9 mouse cellular contexts compared by ENCODE assay signal in genomic region chr2:31239833-31240232, GRCm38 (mm10). TPM values are rescaled to one million over a fixed set of nuclear protein-coding genes. Genes with fewer than 3 reads are reported as not detected.
DNase-seq lines count a peak whose midpoint lies in the region; ATAC-seq lines count a peak whose summit lies in the region.
"Had no signal": no experiment of that assay in that cellular context is flagged by ENCODE, and none has a peak within 500 bp of the region (broad histone marks: within the 10 kb centered on the region; RNA-seq: fewer than 3 reads in every experiment).

No protein-coding gene starts in this region.

- peaks cover 3% of the 10 kb centered on the region for H3K4me1 ChIP-seq in forebrain, embryonic 11.5 days (replicated peaks; ENCODE audit: control insufficient read depth, insufficient read depth, low read length)
- H3K4me1 ChIP-seq in forebrain, embryonic 15.5 days: peaks cover 14% of the 10 kb centered on the region
- peaks cover 34% of the 10 kb centered on the region for H3K4me1 ChIP-seq in midbrain, embryonic 10.5 days
- peaks cover 8% of the 10 kb centered on the region for H3K4me1 ChIP-seq in midbrain, embryonic 16.5 days (ENCODE audit: control insufficient read depth, insufficient read depth, low read length)
- peaks cover 9% of the 10 kb centered on the region; the same call in 1 of the 2 replicates for H3K4me1 ChIP-seq in hindbrain, embryonic 16.5 days (ENCODE audit: control insufficient read depth, insufficient read depth, low read depth, low read length)
- peaks cover 14% of the 10 kb centered on the region for H3K4me1 ChIP-seq in neural tube, embryonic 13.5 days (replicated peaks)

- intact Hi-C loops in left cerebral cortex, postnatal 4 days (cut with DNase I): no loop called here

- no peaks in the 10 kb centered on the region for H3K36me3 ChIP-seq in forebrain, embryonic 11.5 days (ENCODE audit: control insufficient read depth, insufficient read depth, low read length)
- H3K36me3 ChIP-seq in forebrain, embryonic 15.5 days: no peaks in the 10 kb centered on the region
- no peaks in the 10 kb centered on the region for H3K36me3 ChIP-seq in midbrain, embryonic 10.5 days
- H3K36me3 ChIP-seq in midbrain, embryonic 16.5 days (ENCODE audit: control insufficient read depth, insufficient read depth, low read length): no peaks in the 10 kb centered on the region
- H3K36me3 ChIP-seq in hindbrain, embryonic 16.5 days (ENCODE audit: control insufficient read depth, insufficient read depth, low read length): no peaks in the 10 kb centered on the region
- no peaks in the 10 kb centered on the region for H3K36me3 ChIP-seq in neural tube, embryonic 13.5 days

- peak overlapping the region; percentile 33; the same call in 1 of the 2 replicates for H3K4me2 ChIP-seq in forebrain, embryonic 11.5 days (ENCODE audit: low read depth, low read length, severe bottlenecking)
- H3K4me2 ChIP-seq in forebrain, embryonic 15.5 days (replicated peaks): no peak overlapping the region; the same call in 1 of the 2 replicates
- H3K4me2 ChIP-seq in midbrain, embryonic 16.5 days (ENCODE audit: low read length): no peak overlapping the region
- H3K4me2 ChIP-seq in hindbrain, embryonic 16.5 days (ENCODE audit: low read length): peak overlapping the region; percentile 31
- H3K4me2 ChIP-seq in neural tube, embryonic 13.5 days: peak overlapping the region; percentile 41

- H3K27me3 ChIP-seq in forebrain, embryonic 11.5 days (ENCODE audit: control insufficient read depth, insufficient read depth, low read length): peaks cover 4% of the 10 kb centered on the region
- no peaks in the 10 kb centered on the region for H3K27me3 ChIP-seq in forebrain, embryonic 15.5 days
- H3K27me3 ChIP-seq in midbrain, embryonic 10.5 days (ENCODE audit: low read depth, poor library complexity, severe bottlenecking): peaks cover 32% of the 10 kb centered on the region
- peaks cover 4% of the 10 kb centered on the region; the same call in 1 of the 2 replicates for H3K27me3 ChIP-seq in midbrain, embryonic 16.5 days (ENCODE audit: control insufficient read depth, insufficient read depth, low read depth, low read length)
- no peaks in the 10 kb centered on the region for H3K27me3 ChIP-seq in hindbrain, embryonic 16.5 days (replicated peaks; ENCODE audit: control insufficient read depth, insufficient read depth, low read length)
- H3K27me3 ChIP-seq in neural tube, embryonic 13.5 days: peaks cover 15% of the 10 kb centered on the region

- ATAC-seq in forebrain, embryonic 11.5 days (replicated peaks; ENCODE audit: low FRiP score): no peak
- no peak for ATAC-seq in forebrain, embryonic 15.5 days (replicated peaks)
- ATAC-seq in midbrain, embryonic 16.5 days: no peak
- ATAC-seq in hindbrain, embryonic 16.5 days: no peak
- no peak for ATAC-seq in neural tube, embryonic 13.5 days (ENCODE audit: low read depth)

- no peak overlapping the region for H3K4me3 ChIP-seq in forebrain, embryonic 11.5 days (ENCODE audit: low read depth, low read length)
- no peak overlapping the region for H3K4me3 ChIP-seq in forebrain, embryonic 15.5 days
- H3K4me3 ChIP-seq in midbrain, embryonic 10.5 days: peak overlapping the region; percentile 46
- no peak overlapping the region for H3K4me3 ChIP-seq in midbrain, embryonic 16.5 days (ENCODE audit: low read depth, low read length)
- no peak overlapping the region for H3K4me3 ChIP-seq in hindbrain, embryonic 16.5 days (ENCODE audit: low read length)
- no peak overlapping the region for H3K4me3 ChIP-seq in neural tube, embryonic 13.5 days

- WGBS in forebrain, embryonic 11.5 days: 92% methylated on average over 6 of the region's 6 CpGs
- 89% methylated on average over 6 of the region's 6 CpGs for WGBS in forebrain, embryonic 15.5 days
- 79% methylated on average over 6 of the region's 6 CpGs for WGBS in midbrain, embryonic 10.5 days
- 85% methylated on average over 6 of the region's 6 CpGs for WGBS in midbrain, embryonic 16.5 days
- 80% methylated on average over 6 of the region's 6 CpGs for WGBS in hindbrain, embryonic 16.5 days
- 88% methylated on average over 6 of the region's 6 CpGs for WGBS in neural tube, embryonic 13.5 days

- H3K27ac ChIP-seq in forebrain, embryonic 11.5 days (ENCODE audit: low read depth, low read length): no peak overlapping the region
- H3K27ac ChIP-seq in forebrain, embryonic 15.5 days (replicated peaks): no peak overlapping the region
- peak overlapping the region; percentile 70; the same call in 1 of the 2 replicates for H3K27ac ChIP-seq in midbrain, embryonic 10.5 days (replicated peaks)
- H3K27ac ChIP-seq in midbrain, embryonic 16.5 days (ENCODE audit: low read length): no peak overlapping the region
- H3K27ac ChIP-seq in hindbrain, embryonic 16.5 days (ENCODE audit: low read depth, low read length): no peak overlapping the region
- no peak overlapping the region for H3K27ac ChIP-seq in neural tube, embryonic 13.5 days (replicated peaks)

- no peak overlapping the region; the same call in 1 of the 2 replicates for H3K9ac ChIP-seq in forebrain, embryonic 11.5 days (ENCODE audit: low read length)
- H3K9ac ChIP-seq in forebrain, embryonic 15.5 days (replicated peaks): no peak overlapping the region
- H3K9ac ChIP-seq in midbrain, embryonic 16.5 days (ENCODE audit: low read depth, low read length): no peak overlapping the region
- no peak overlapping the region for H3K9ac ChIP-seq in hindbrain, embryonic 16.5 days (ENCODE audit: low read depth, low read length)
- no peak overlapping the region for H3K9ac ChIP-seq in neural tube, embryonic 13.5 days

- DNase-seq in forebrain, embryonic 11.5 days (ENCODE audit: low spot score): no peak
- DNase-seq in midbrain, embryonic 10.5 days (ENCODE audit: low spot score): no peak
- DNase-seq in left cerebral cortex, postnatal 4 days: no peak
- no peak for DNase-seq in MN1 (ENCODE audit: low spot score)
- DNase-seq: lung, adult 18-20 months had no signal

- H3K9me3 ChIP-seq in forebrain, embryonic 11.5 days (ENCODE audit: control insufficient read depth, low read length): no peaks in the 10 kb centered on the region
- H3K9me3 ChIP-seq in forebrain, embryonic 15.5 days: no peaks in the 10 kb centered on the region
- no peaks in the 10 kb centered on the region for H3K9me3 ChIP-seq in midbrain, embryonic 10.5 days (replicated peaks)
- H3K9me3 ChIP-seq in midbrain, embryonic 16.5 days (replicated peaks; ENCODE audit: control insufficient read depth, low read length, poor library complexity, severe bottlenecking): no peaks in the 10 kb centered on the region
- H3K9me3 ChIP-seq in hindbrain, embryonic 16.5 days (ENCODE audit: control insufficient read depth, low read length): no peaks in the 10 kb centered on the region
- no peaks in the 10 kb centered on the region for H3K9me3 ChIP-seq in neural tube, embryonic 13.5 days

RNA-seq across cellular contexts. Expression of gene Ncs1, which starts 5.8 kb away (rescaled TPM):
- 65.6 and 69.2 TPM in 2 replicates for polyA plus RNA-seq in forebrain, embryonic 11.5 days (2014; fragmentation: Nextera tagmentation; extraction: Ambion mirVana)
- 115 and 116 TPM in 2 replicates for polyA plus RNA-seq in forebrain, embryonic 15.5 days (2015; fragmentation: Nextera tagmentation; extraction: Ambion mirVana)
- 48.6 and 66.5 TPM in 2 replicates for polyA plus RNA-seq in midbrain, embryonic 10.5 days (2016; fragmentation: Nextera tagmentation; extraction: Ambion mirVana)
- 148 and 164 TPM in 2 replicates for polyA plus RNA-seq in midbrain, embryonic 16.5 days (2015; fragmentation: Nextera tagmentation; extraction: Ambion mirVana)
- polyA plus RNA-seq in hindbrain, embryonic 16.5 days (2015; fragmentation: Nextera tagmentation; extraction: Ambion mirVana): 151 and 174 TPM in 2 replicates
- 137 and 153 TPM in 2 replicates for polyA plus RNA-seq in neural tube, embryonic 13.5 days (2015; fragmentation: Nextera tagmentation; extraction: Ambion mirVana)
- total RNA-seq in left cerebral cortex, postnatal 4 days (2021): 100 to 1,000 TPM; 161 to 162 TPM

Comparison
In these comparisons a context has a peak if more than half of its experiments do, and no peak if none do; other contexts are left out.
1. H3K4me2 ChIP-seq: peak in forebrain, embryonic 11.5 days (single experiment), hindbrain, embryonic 16.5 days (single experiment) and neural tube, embryonic 13.5 days (single experiment); none in forebrain, embryonic 15.5 days (single experiment) and midbrain, embryonic 16.5 days (single experiment).